Mouse (Mus musculus) yolk sac, embryonic 10.5 days (tissue): ENCODE data around the gene Clrn2.
"Not testable (repeated sequence)": the region's sequence is repeated elsewhere in the genome, so short reads cannot be mapped to it uniquely, and the experiment has no call there.

Source experiments
- DNase-seq: peaks from one replicate; pipeline ENCODE4 v3.0.0-alpha.2; 2017; ENCODE audit warnings: low spot score

Clrn2 gene

DNA sequence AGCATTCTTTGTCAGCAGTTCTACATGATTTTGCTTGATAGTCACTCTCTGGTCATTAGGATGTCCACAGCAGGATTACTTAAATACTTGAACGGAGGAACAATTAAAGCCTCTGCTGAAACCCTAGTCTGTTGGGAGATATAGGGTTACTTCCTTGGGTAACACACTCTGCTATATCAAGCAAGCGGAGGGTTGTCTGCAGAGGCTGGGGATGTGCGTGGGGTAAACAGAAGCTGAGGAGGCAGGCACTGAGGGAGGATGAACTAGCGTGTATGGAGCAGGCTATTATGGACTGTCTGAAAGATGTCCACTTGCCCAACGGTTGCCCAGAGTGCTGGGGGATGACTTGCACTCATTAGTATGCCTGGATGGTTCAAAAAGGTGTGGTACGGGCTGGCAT, at the start of gene Clrn2:
Gene Clrn2 (plus strand): TSS at position 301 of the 400 bp plus-strand sequence.
- no peak for DNase-seq

DNA sequence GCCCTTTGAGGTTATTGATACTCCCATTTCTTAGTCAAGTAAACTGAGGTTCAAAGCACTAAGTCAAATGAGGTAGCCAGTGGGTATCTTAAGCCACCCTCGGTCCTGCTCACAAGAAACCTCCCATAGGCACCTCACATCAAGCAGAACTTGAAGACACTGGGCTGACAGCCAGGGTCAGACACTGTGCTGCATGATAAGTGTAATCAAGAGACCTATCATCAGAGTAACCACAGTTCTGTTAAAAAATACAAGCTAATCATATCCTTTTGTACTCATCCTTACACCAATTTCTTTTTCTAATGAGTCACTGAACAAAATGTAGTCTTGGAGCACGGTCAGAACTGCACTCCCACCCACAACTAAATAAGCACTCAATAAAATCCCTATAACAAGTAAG, 47.4 kb upstream of the Clrn2 start:
- no peak for DNase-seq

DNA sequence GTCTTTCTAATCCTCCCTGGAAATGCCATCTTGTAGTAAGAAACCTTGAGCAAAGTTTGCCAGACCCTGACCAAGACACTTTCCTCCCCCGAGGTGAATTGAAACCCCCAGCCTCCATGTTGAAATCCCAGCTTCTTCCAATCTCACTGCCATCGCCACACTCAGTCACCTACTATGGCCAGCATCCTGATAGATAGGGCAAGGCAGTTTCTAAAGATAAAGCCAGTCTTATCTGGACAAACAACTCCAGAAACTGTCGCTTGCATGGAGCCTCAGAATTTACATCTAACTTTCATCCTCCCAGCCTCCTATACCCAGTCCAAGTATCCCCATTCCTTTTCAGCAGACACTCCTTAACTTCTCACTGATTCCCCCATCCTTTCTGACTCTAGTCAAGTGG, 37.1 kb upstream of the Clrn2 start:
- DNase-seq = no peak

DNA sequence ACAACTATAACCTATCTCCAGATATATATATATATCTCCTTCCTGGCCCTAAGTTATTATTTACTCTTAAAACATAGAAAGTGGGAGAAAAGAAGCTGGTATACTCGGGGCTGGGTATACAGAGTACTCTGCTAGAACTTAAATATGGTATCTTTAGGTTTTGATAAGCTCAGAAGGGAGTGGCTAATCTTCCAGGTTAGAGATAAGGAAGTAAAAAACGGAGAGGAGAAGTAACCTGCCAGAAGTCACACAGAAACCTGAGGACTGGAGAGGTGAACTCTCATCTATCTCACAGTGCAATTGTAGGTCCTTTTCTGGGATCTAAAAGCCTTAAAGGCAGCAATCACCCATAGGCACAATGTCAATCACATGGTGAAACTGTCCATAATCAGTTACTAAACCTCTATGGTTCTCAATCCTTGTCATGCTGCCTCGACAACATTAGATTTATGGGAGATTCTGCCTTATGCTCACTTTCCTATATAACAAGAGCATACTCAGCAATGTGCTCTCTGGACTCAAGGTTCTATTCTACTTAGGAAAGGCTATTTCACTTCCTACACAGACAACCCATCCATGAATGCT, 35.6 kb upstream of the Clrn2 start:
- DNase-seq = no peak

DNA sequence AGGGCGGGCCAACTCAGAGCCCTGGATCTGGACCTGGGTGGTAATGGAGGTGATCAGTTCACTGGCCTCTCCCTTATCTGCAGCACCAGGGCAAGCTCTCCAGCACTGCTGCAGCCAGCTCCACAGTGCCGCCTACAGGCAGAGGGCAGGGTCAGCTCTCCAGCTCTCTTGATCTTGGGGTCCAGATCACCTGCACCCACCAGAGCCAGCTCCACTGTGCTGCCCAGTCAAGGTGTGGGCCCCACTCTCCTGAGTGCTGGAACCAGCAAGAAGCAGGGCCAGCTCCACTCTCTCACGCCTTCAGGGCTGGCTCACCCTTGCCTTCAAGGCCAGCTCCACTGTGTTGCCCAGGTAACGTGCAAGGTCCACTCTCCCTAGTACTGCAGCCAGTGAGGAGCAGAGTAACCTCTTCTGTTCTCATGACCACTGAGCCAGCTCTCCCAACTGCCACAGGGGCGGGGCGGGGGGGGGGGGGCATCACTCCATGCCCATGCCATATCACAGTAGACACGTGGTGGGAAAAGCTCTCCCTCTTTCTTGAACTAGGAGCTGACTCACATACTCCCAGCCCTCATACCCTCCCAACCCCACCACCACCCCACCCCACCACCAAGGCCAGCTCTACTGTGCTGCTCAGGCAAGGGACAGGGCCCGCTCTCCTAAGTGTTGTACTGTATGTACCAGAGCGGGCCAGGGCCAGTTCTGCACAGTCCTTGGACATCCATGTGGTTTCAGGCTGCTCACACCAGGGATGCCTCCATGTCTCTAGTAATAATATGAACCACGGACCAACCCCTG, 33.5 kb upstream of the Clrn2 start:
- DNase-seq = no peak

DNA sequence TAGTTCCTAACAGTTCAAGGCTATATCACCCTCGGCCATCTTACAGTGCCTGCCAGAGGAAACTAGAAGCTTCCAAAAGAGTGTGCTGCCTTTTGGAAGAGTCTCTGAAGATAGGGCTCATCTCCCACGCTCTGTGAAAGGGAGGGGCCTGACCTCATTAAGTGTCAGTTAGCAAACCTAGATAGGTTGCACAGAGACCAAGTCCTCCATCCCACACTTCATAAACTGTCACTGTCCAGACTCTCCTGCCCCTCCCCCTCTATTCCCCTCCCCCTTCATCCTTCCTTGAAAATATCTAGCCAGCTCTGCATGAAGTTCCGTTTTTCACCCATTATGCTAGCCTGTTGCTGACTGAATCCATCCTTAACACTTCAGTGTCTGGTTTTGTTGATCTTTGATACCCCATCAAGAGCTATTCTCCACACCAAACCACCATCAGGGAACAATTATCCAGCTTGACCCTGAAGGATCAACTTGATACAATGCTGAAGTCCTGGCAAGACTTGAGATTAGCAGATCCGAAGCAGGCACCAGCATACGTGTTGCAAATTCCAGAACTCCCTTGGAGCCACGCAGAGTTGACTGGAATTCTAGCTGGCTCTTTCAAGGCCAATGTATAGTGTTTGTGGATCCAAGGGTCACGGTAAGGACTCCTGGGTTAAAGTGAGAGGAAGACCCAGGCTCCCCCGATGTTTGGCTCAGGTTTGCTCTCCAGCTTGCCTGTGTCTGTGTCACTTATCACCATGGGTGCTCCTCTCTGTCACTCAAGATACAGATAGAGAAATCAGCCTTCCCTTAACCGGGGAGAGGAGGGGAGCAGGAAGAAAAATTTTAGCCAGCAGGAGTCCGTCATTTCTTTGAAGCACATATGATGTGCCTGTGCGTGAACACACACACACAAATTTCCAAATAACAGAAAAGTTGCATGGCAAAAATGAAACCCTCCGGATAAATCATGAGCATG, 31.4 kb upstream of the Clrn2 start:
- DNase-seq = no peak

DNA sequence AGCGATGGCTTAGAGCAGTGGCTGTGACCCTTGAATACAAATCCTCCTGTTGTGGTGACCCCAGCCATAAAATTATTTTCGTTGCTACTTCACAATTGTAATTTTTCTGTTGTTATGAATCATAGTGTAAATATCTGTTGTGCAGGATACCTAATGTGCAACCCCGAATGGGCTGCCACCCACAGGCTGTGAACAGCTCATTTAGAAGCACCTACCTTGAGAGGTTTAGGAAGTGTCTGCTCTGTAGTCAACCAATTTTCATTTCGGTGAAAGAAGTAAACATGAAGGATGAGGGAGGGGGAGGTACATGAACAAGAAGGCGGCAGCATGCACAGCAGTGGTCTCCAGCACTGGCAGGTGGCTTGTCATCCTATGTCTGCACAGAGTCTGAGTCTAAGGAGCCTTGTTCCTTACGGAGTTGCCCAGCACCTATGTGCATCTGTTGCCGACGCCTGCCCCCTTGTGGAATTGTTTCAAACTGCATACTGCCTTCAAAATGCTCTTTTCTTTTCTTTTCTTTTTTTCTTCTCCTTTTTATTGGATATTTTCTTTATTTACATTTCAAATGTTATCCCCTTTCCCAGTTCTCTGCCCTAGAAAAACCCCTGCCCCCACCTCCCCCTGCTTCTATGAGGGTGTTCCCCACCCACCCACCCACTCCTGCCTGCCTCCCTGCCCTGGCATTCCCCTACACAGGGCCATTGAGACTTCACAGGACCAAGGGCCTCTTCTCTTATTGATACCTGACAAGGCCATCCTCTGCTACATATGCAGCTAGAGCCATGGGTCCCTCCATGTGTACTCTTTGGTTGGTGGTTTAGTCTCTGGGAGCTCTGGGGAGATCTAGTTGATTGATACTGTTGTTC, 29.3 kb upstream of the Clrn2 start:
- DNase-seq = no peak

DNA sequence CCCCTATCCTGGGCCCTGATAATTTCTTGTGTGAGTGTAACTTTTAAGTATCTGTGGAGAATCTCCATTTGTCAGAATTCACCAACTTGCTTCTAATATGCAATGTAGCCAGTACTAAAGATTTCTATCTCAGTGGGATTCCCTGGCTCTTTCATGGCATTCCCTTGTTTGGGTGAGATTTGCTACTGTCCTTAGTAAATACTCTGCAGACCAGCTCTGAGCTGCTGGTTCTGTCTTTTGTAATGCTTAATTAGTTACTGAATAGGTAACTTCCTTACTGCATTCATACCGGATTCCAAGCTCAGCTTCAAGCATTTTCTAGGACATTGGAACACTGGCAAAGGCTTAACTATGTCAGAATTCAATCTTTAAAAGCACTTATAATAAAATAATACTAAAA, 27.8 kb upstream of the Clrn2 start:
- not testable (repeated sequence) for DNase-seq

DNA sequence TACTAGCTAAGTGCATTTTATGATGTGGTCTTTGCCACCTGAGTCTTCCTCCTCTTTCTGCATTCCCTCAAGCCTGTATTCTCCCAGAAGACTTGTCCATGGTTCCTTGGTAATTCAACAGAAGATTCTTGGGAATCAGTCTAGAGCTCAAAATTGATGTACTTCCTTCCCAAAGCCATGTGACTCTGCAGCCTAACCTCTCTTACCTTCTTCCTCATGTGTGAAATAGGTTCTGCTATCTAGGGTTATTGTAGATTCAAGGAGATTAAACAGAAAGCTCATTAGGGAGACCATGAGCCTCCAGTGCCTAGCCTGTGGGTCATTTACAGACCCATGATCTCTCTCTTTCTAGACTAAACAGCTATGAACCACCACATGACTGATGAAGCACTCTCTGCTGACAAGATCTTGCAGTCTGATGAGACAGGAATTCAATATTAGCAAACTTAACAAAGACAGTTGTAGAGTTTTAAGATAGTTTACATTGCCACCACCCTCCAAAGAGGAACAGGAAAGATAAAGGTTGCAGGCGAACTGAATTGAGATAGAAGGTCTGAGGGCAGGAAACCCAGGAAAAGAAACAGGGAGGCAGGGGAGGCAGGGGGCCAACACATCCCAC, 27.0 kb upstream of the Clrn2 start:
- DNase-seq = no peak

DNA sequence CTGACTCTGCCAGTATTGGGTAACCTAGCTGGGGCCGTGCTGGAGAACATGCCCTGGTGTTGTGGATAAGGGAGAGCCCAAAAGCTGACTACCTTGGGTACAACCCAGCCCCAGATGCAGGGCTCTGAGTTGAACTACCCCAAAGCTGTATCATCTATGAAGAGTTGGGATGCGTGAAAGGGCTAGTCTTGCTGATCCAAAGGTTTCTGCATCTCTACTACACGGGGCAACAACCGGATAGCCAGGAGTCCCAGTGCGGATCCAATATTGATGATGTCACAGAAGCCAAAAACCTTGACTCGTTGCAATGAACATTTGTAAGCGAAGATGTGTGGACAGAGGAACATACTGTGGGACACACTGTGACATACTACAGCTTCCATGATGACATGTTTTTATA, 25.7 kb upstream of the Clrn2 start:
- DNase-seq = no peak

DNA sequence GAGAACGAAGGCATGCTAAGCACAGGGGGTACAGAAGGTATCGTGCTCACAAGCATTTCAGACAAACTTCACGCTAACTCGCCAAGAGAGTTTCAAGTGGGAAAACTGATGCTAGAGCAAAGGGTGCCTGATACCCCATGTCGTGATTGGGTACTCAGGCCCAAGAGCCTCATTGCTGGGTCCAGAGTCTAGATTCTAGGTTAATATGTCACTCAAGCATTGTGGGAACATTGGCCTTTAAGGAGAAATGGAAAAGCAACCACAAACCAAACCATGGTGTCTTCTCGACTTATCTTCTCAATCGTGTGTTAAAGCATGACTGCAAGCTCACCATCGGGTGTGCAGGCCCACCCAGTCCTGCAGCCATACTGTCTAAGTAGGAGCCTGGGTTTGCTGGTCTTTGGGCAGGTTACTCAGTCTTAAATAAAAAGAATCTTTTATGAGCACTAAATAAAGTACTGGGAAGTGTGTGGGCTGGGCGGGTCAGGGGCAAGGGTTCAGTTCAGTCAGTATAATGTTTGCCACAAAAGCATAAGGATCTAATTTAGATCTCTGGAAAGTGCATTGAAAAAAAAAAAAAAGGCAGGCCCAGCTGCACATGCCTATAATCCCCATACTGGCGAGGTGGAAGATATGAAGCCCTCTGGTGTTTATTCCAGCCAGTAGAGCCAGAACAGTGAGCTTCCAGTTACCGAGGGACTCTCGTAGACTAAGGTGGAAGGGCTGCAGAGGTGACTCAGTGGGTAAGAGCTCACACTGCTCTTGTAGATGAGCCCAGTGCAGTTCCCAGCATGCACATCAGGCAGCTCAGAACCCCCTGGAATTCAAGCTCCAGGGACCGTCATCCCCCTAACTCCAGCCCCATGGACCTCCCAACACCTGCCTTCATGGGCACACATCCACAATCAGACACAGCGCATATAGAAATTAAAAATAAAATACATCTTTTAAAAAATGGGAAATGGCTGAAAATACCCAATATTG, 17.3 kb upstream of the Clrn2 start:
- DNase-seq = peak; percentile 52

DNA sequence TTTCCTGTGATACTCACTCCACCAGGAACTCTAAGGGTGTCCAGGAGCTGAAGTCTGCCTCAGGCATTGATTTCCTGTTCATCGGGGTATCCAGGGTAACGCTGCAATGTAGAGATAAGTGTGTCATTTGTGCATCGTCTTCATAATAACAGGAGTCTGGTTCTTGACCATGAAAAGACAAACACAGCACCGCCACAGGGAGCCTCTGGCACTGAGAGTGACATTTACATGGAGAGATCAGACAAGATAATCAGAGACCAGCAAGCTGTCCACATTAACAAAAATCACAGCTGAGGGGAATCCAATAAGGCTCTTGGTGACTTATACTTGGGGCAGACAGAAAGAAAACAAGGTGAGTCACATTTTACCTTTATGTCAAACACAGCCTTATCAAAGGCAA, 15.7 kb upstream of the Clrn2 start:
- DNase-seq = no peak

DNA sequence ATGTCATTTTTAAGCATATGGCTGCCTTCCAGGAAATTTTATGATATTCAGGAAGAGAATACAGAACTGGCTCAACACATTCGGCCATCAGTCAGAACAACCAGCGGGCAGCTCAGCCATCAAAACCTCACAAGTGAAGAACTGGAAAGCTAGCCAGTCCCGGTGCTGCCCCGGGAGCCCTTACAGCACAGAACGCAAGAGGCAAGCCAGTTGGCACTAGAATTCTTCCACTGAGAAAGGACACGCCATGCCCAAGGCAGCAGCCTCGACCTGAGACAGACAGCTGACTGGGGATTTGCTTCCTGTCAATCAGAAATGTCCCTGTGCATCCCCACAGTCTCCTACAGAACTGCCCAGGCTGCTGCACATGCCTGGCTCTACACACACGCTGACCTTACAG, 15.2 kb upstream of the Clrn2 start:
- DNase-seq = no peak

DNA sequence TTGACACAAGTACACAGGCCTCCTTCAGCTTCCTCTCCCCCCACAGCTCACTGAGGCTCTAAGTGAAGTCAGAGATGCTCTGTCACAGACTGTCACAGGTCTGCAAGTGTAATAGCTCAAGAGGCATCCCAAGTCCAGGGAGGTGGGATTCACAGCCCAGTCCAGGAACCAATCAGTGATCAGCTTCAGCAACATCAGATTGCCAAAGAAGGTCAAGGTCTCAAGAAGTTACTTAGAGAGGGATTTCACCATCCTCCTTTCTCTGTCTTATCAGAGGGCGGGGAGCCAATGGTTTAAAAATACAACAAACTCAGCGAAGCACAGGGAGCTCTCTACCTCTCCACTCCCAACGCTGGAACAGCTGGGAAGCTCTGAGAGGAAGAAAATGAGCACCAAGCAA, 12.4 kb upstream of the Clrn2 start:
- peak; percentile 69 for DNase-seq

DNA sequence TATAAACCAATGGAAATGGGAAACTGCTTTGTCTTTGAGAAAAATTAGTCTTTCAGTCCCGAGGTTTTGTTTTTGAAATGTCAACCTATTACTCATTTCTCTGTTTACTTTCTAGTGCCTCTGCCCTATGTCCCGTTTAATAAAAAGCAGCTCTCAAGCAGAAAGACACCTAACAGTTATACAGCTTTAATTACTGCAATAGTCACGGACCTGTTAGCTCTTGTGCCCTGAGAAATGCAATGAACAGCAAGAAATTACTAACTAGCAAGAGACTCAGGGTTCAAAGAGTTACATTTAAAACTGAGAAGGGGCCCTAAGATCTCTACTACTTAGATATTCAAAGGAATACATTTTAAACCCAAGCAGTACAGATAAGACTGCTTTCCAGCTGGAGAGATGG, 11.8 kb upstream of the Clrn2 start:
- DNase-seq = no peak

DNA sequence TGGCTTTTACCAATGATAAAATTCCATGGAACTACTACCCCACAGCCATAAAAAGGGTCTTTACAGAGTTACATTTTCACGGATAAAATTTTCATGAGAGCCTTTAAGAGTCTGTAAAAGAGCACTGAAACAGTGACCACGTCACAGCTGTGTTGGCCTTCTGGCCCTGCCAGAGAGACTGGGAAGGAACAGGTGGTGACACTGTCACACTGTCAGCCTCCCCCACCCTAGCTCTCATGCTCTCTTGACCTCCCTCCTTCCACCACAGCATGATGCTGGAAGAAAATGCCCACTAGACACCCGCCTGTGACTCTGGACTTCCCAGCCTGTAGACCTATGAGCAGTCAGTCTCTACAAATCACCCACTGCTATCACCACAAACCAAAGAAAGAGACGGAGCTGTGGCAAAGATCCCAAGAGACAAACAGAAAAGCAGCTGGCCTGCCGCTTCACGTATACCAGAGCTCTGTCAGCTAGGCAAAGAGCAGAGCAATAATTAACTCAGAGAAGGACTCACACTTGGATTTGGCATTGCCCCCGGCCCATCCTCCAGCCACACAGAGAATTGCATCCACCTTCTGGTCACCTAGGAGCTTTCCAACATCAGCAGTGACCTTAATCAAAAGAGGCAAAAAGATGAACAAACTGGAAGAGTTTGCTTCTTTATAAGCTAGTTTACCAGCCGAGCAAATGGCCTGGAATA, 9.3 kb upstream of the Clrn2 start:
- peak; percentile 38 for DNase-seq

DNA sequence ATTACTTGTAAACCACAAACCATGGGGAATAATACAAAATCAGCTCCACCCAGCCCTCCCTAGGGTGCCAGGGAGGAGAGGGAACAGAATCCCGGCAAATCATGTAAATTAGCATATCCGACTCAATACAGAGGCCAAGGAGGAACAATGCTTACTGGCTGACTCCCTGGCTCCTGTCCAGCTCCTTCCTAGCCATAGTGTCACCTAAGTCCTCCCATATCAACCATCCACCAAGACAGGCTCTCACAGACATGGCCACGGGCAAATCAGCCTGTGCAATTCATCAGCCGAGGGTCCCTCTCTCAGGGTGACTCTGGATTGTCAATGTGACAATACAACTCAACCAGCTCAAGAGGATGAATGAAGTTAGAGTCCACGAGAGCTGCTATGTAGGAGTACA, 4.9 kb upstream of the Clrn2 start:
- no peak for DNase-seq

DNA sequence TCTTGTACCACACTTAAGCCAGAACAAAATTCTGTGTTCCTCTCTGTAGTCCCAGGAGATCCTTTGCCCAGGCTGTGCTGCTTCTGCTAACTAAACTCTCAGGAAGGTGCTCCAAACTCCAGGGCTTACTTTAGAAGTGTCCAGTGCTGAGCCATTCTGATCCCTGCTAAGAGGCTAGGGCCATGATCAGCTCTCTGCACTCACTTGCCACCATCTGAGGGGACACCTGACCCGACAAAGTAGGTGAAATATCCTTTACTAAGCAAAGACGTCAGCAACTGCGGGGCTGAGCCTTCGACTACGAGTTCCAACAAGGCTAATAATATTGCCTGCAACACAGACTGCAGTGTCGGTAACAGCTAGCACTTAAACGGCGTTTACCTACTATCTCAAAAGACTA, 4.3 kb upstream of the Clrn2 start:
- peak; percentile 11 for DNase-seq
